Mouse (Mus musculus) lung, adult 2 months (tissue): Measurements from ENCODE around the gene Atp1b2.

Experiments
- CTCF ChIP-seq: fragments of 200-500 bp; IDR thresholded peaks from 2 replicates; pipeline ENCODE4 v1.5.1; 2011; ENCODE audit warnings: mild to moderate bottlenecking, low read length, control low read depth; ENCODE audit not compliant: insufficient read depth
- POLR2A ChIP-seq: fragments of 200-500 bp; IDR thresholded peaks from 2 replicates; pipeline ENCODE4 v1.6.1; 2011; ENCODE audit warnings: low read depth, mild to moderate bottlenecking, control low read depth, low read length, borderline replicate concordance; ENCODE audit errors: extremely low read depth

DNA sequence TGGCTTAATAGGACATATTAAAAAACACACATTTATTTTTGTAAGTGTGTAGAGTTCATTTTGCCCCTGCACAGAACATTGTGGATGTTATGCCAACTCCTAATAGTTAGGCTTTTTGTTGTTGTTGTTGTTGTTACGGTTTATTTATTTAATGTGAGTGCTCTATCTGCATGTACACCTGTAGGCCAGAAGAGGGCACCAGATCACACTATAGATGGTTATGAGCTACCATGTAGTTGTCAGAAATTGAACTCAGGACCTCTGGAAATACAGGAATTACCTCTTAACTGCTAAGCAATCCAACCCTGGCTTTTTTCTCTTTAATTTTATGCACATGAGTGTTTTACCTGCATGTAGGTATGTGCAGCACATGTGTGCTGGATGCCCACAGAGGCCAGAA lies 24.1 kb upstream of the Atp1b2 start:
- 0 out of 2 replicates have a peak, but pooled peaks have one; percentile 6 for TF ChIP-seq CTCF
- TF ChIP-seq POLR2A, result no peak
